Mouse (Mus musculus) forebrain, embryonic 10.5 days (tissue): ENCODE results near the gene Svip. TPM values are rescaled to one million over a fixed set of nuclear protein-coding genes. Genes with fewer than 3 reads are reported as not detected.

Experiments
- DNase-seq: peaks from one replicate; pipeline ENCODE4 v3.0.0-alpha.2; 2017; ENCODE audit warnings: low spot score; ENCODE audit errors: extremely low spot score
- H3K27ac ChIP-seq: fragments of 300-500 bp; sonication (generic); 2 replicates; pipeline ENCODE4 v1.5.1; 2016; ENCODE audit warnings: mild to moderate bottlenecking
- H3K27me3 ChIP-seq: fragments of 300-500 bp; sonication (generic); 2 replicates; pipeline ENCODE4 v1.6.1; 2016; ENCODE audit warnings: mild to moderate bottlenecking; ENCODE audit not compliant: poor library complexity, severe bottlenecking
- H3K36me3 ChIP-seq: fragments of 300-500 bp; sonication (generic); replicated peaks from 2 replicates; pipeline ENCODE4 v1.6.1; 2016; ENCODE audit warnings: mild to moderate bottlenecking, moderate library complexity
- H3K4me1 ChIP-seq: fragments of 300-500 bp; sonication (generic); 2 replicates; pipeline ENCODE4 v1.6.1; 2016
- H3K4me3 ChIP-seq: fragments of 300-500 bp; sonication (generic); 2 replicates; pipeline ENCODE4 v1.5.1; 2016; ENCODE audit warnings: mild to moderate bottlenecking, moderate library complexity
- H3K9me3 ChIP-seq: fragments of 300-500 bp; sonication (generic); 2 replicates; pipeline ENCODE4 v1.6.1; 2016; ENCODE audit warnings: mild to moderate bottlenecking, moderate library complexity
- WGBS: fragments of 180-500 bp; shearing (Covaris S2); methylation state at CpG from one replicate; pipeline ENCODE4 v1.1.7; 2016; 5-methylcytosine and 5-hydroxymethylcytosine counted together
- polyA plus RNA-seq: library from polyadenylated mRNA; unstranded; fragments of >200 nt; fragmentation: Nextera tagmentation; extraction: Ambion mirVana; gene quantifications from 2 replicates; pipeline ENCODE4 v1.2.1, GENCODE M21; 2016

Gene Svip
- polyA plus RNA-seq = 9.2 and 9.9 TPM in 2 replicates

DNA sequence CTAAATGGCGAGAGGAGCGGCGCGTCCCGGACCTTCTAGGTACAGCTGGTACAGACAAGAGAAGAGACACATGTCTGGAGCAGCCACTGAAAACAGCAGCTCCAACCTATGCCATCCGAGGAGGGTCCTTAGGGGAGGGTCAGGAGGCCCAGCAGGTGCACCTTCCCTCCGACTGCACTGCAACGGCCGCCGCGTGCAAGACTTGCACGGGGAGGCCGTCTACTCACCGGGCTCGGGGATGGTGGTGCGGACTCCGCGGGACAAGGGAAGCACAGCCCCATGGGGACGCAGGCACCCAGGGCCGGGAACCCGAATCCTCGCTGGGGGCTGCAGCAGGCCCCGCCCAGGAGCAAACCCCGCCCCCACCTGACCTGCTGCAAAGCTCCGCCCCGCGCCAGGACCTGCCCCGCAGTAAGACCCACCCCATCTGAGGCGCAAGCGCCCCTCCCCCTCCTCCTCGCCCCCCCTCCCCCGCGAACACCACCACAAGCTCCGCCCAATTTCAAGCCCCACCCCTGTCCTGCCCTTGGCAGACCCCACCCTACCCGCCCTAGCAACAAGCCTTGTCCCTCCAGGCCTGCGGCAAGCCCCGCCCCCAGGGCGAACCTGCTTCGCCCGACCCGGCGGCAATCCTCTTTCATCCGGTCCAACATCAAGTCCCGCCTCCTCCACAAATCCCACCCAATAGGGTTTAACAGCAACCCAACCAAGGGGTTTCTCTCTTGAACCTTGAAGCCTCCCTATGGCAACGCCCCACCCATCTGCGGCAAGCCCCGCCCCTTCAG, at the start of gene Svip:
TSS of gene Svip (minus strand) at position 508 of the 785 bp plus-strand sequence.
- Histone ChIP-seq H3K27ac (peak within 1 kb of the TSS; percentile 84), H3K4me3 (peak within 1 kb of the TSS; percentile 70), H3K9me3 (no peaks in the 10 kb centered on the region), H3K27me3 (peaks cover 23% of the 10 kb centered on the region), H3K4me1 (peaks cover 3% of the 10 kb centered on the region; the same call in 1 of the 2 replicates), H3K36me3 (no peaks in the 10 kb centered on the region)
- DNase-seq = peak; percentile 90
- WGBS = under 1% methylated on average over 40 of the region's 47 CpGs

DNA sequence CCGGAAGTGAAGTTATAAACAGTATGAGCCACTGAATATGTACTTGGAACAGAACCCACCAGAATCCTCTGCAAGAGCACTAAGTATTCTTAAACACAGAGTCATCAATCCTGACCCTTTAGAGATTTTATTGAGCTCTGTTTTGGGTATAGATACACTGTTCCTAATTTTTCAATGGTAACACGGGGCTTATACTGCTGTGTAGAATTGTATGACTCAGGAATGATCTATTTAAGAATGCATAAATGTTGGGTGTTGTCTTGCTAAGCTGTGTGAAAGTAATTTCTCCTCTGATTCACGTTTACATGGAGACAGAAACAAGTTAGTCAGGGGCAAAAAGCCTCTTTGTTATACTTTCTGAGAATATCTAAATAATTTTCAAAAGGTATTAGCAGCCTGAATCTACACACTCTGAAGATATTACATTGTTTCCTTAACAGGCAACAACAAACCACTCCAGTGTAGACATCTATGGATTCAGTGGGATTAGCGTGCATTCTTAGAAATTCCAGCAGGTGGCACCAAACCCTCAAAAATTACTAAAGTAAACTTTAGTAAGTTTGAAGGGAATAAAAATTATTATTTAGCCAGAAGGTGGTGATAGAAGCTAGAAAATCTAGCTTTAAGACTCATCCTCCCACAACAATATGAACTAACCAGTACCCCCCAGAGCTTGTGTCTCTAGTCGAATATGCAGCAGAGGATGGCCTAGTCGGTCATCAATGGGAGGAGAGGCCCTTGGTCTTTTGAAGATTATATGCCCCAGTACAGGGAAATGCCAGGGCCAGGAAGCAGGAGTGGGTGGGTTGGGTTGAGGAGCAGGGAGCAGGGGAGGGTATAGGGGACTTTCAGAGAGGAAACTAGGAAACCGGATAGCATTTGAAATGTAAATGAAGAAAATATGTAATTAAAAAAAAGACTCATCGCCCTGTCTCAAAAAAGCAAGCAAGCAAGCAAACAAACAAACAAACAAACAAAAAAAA, 32.1 kb upstream of the Svip start:
- 51% methylated on average over 8 of the region's 8 CpGs for WGBS
- Histone ChIP-seq H3K4me1 (no peaks in the 10 kb centered on the region), H3K9me3 (no peaks in the 10 kb centered on the region), H3K36me3 (no peaks in the 10 kb centered on the region), H3K27me3 (no peaks in the 10 kb centered on the region), H3K4me3 (no peak overlapping the region), H3K27ac (no peak overlapping the region)
- DNase-seq = no peak

DNA sequence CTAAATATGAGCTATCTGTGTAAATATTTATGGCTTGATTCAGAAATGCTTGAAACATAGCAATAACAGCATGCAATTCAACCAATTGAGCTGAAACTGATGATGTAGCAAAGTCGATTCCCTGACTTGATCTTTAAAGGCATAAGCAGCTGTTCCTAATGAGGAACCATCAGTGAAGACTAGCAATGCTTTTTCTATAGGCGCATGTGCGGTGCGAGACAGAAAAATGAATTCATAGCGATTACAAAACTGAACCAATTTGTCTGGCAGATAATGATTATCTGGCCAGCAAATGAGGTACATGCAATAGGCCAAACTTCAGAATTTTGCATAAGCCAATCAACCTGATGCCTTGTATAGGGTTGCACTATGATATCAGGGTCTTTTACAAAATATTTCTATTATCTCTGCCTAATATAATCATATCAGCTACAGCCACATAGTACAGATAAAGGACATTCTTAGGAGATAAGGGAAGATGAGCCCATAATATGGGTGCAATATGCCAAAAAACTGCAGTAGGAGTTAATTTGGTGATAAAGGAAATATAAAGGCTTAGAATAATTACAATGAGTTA, 18.3 kb upstream of the Svip start:
- WGBS = 91% methylated on average over 5 of the region's 5 CpGs
- no peak for DNase-seq
- H3K9me3 ChIP-seq = no peaks in the 10 kb centered on the region
- no peaks in the 10 kb centered on the region for H3K4me1 ChIP-seq
- H3K4me3 ChIP-seq = no peak overlapping the region
- no peaks in the 10 kb centered on the region for H3K36me3 ChIP-seq
- H3K27me3 ChIP-seq = no peaks in the 10 kb centered on the region
- no peak overlapping the region for H3K27ac ChIP-seq

DNA sequence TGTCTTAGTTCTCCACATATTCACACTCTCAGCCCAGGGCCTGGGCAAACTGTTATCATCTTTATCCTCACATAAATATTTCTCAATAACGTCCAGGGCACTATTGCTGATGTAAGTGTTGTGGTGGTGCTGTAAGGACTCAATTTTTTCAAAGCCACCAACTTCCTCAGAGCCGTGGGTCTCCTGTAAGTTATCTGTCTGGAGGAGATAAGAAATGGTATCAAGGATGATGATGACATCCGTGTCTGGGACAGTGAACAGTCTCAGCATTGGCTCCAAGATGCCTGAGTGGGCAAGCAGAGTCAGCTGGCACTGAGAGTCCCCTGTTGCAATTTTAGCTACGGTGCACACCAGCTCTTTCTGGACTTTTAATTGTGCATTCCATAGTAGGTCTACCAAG, 16.2 kb upstream of the Svip start:
- Histone ChIP-seq H3K4me3 (no peak overlapping the region), H3K27me3 (no peaks in the 10 kb centered on the region), H3K27ac (no peak overlapping the region), H3K36me3 (no peaks in the 10 kb centered on the region), H3K4me1 (no peaks in the 10 kb centered on the region), H3K9me3 (no peaks in the 10 kb centered on the region)
- WGBS = 91% methylated on average over 4 of the region's 4 CpGs
- DNase-seq = no peak

DNA sequence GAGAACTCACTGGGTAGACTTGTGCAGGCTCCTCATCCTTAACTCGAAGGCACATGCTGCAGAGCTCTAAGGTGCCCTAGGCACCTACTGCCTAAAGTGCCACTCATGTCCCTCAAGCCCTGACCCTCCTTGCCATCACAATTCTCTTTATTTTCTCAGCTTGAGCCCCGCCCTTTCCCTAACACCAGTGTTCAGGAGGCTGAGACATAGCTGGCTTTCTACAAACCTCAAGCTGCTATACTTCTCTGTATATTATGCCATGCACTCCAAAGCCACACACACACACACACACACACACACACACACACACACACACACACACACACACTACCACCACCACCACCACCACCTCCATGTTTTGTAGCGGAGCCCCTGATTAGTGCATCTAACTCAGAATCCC, 9.8 kb upstream of the Svip start, which contains the start of gene 1700015G11Rik:
TSS of gene 1700015G11Rik (minus strand) at position 101 of the 400 bp plus-strand sequence.
- Histone ChIP-seq H3K36me3 (no peaks in the 10 kb centered on the region), H3K27me3 (no peaks in the 10 kb centered on the region), H3K27ac (no peak within 1 kb of the TSS), H3K4me3 (no peak within 1 kb of the TSS), H3K4me1 (no peaks in the 10 kb centered on the region), H3K9me3 (no peaks in the 10 kb centered on the region)
- DNase-seq = no peak
- WGBS = 83% methylated on average over 3 of the region's 3 CpGs

DNA sequence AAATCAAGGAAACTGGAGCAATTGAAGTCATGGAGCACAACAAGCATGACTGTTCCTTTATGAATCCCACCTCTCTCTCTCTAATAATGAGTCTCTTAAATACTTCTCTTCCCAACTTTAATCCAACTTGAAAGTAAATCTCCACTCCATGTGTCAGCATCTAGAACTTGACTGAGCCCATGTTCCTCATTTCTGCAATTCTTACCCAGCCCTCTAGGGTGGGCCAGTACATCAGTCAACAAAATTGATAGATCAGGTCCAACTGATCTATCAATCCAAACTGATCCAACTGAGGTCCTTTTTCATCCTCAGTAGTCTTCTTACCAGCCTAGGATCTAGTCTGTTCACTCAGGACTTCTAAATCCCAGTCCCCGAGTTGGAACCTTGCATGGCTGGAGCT, 9.4 kb upstream of the Svip start:
- no peaks in the 10 kb centered on the region for H3K27me3 ChIP-seq
- no peaks in the 10 kb centered on the region for H3K9me3 ChIP-seq
- DNase-seq = no peak
- no peaks in the 10 kb centered on the region for H3K36me3 ChIP-seq
- H3K4me3 ChIP-seq = no peak overlapping the region
- 89% methylated on average over 1 of the region's 1 CpGs for WGBS
- no peaks in the 10 kb centered on the region for H3K4me1 ChIP-seq
- no peak overlapping the region for H3K27ac ChIP-seq

DNA sequence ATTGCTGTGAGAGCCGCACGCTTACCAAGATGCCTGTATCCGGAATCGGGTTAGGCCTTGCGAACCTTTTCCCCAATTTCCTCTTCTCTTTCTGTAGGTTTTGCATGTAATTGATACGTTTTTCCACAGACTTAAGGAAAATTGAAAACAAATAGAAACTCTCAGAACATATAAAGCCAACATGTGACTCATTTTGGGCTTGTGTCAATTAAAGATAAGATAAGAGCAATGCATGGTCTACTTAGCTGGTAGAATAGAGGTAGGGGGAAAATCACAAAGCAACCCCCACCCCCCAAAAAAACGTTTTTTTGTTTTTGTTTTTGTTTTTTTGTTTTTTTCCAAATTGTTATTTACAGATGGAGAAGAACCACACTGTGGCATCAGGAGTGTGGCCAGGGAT, 7.6 kb upstream of the Svip start:
- H3K27ac ChIP-seq = no peak overlapping the region
- H3K36me3 ChIP-seq = no peaks in the 10 kb centered on the region
- H3K27me3 ChIP-seq = no peaks in the 10 kb centered on the region
- H3K4me3 ChIP-seq = no peak overlapping the region
- WGBS = 79% methylated on average over 7 of the region's 7 CpGs
- DNase-seq = no peak
- no peaks in the 10 kb centered on the region for H3K9me3 ChIP-seq
- no peaks in the 10 kb centered on the region for H3K4me1 ChIP-seq

DNA sequence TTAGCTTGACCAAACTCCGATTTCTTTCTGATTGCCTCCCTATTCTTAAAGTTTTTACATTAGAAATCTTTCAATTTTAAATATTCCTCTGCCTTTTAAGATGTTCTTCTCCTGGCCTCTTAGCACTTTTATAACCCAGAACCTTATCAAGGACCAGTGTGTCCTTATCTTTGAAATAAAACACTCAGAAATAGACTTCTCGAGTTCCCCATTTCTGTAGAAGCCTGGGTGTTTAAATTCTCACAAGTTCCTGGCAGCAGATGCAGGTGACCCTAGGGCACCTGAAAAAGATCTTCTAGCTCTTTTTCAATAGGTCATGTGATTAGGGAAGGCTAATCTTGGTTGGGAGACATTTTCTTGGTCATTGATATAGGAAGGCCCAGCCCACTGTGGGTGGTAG, 1.3 kb upstream of the Svip start:
- no peak for DNase-seq
- no peak overlapping the region for H3K4me3 ChIP-seq
- peaks cover 23% of the 10 kb centered on the region for H3K27me3 ChIP-seq
- no peak overlapping the region for H3K27ac ChIP-seq
- no peaks in the 10 kb centered on the region for H3K36me3 ChIP-seq
- WGBS = 96% methylated on average over 2 of the region's 2 CpGs
- H3K4me1 ChIP-seq = peaks cover 3% of the 10 kb centered on the region; the same call in 1 of the 2 replicates
- H3K9me3 ChIP-seq = no peaks in the 10 kb centered on the region

DNA sequence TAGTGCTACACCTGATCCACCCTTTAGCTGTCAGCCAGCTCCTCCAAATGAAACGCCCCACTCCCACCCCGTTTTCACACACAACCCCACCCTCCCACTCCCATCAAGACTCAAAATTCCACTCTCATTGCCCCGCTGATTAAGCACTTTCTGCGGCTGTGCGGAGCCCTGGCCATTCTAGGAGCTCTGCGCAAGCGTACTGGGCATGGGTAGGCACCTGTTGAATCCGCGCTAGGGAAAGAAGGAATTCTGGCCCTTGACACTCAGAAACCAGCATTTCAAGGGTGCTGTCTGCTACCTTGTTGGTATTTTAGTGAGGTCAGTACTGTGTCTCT, 445 bp upstream of the Svip start:
- H3K4me3 ChIP-seq = peak overlapping the region; percentile 70
- DNase-seq = no peak

DNA sequence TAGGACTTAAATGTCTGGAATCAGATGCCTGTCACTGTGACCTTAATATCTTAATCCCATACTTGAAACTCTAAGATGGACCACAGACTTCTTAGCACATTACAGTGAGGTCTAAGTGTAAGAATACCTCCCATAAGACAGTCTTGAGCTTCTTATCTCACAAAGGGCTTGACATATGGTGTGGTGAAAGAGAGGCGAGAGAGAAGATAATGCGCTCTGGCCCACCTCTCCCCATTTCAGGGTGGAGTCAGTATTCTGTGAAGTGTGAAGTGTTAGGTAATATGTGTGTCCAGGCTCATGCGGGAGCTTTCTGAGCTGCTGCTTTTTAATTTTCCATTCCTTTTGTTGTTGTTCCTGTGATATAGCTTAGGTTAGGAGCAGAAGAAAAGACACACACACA, 14.8 kb downstream of the Svip start:
- no peaks in the 10 kb centered on the region for H3K27me3 ChIP-seq
- no peak for DNase-seq
- H3K4me1 ChIP-seq = no peaks in the 10 kb centered on the region
- no peaks in the 10 kb centered on the region for H3K36me3 ChIP-seq
- H3K9me3 ChIP-seq = no peaks in the 10 kb centered on the region
- no peak overlapping the region for H3K4me3 ChIP-seq
- no peak overlapping the region for H3K27ac ChIP-seq
- WGBS = 88% methylated on average over 3 of the region's 3 CpGs

More for the DNA sequence above, 445 bp upstream of the Svip start:
- Histone ChIP-seq H3K36me3 (no peaks in the 10 kb centered on the region), H3K27me3 (peaks cover 23% of the 10 kb centered on the region), H3K9me3 (no peaks in the 10 kb centered on the region), H3K4me1 (peaks cover 3% of the 10 kb centered on the region; the same call in 1 of the 2 replicates), H3K27ac (peak overlapping the region; percentile 84)
- WGBS = 2% methylated on average over 9 of the region's 9 CpGs

DNA sequence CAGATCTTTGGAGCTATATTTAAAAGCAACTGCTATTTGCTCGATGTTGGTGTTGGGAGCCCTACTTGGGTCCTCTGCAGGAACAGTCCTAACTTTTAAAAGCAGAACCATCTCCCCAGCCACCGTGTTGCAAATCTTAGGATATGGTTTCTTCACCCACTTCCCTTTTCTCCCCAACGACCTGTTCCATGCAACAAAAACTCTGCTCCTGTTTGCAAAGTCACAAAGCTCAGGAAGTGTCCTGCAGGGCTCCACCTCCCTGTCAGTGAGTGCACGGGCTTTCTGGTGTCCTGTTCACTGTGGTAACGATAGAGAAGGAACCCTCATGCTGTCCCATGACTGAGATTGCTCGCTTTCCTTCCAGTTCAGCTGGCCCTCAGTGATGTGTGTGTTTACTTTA, 18.9 kb downstream of the Svip start:
- Histone ChIP-seq H3K4me1 (peaks cover 4% of the 10 kb centered on the region), H3K27ac (no peak overlapping the region), H3K27me3 (no peaks in the 10 kb centered on the region), H3K36me3 (no peaks in the 10 kb centered on the region), H3K4me3 (no peak overlapping the region), H3K9me3 (no peaks in the 10 kb centered on the region)
- no peak for DNase-seq
- WGBS = 76% methylated on average over 6 of the region's 6 CpGs

DNA sequence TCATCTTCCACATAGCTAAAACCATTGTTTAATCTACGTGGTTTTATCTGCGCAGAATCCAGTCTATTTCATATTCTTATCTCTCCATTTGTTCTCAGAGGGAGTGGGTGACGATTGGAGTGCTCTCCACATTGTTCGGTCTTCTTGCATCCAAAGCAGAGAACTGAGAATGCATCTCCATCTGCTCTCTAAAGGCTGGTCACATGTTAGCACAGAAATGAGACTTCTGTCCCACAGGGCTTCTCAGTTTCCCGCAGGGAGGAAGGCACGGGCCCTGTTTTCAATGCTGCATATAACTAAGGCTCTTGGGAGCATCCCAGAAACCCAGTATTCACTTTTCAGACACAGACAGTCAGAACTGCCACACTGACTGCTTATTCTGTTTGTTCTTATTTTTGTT, 20.1 kb downstream of the Svip start:
- no peak for DNase-seq

More for the DNA sequence above, 20.1 kb downstream of the Svip start:
- Histone ChIP-seq H3K27me3 (no peaks in the 10 kb centered on the region), H3K27ac (no peak overlapping the region), H3K4me3 (no peak overlapping the region), H3K4me1 (peaks cover 4% of the 10 kb centered on the region), H3K9me3 (no peaks in the 10 kb centered on the region), H3K36me3 (no peaks in the 10 kb centered on the region)
- WGBS = 93% methylated on average over 6 of the region's 6 CpGs
